Mouse (Mus musculus): ENCODE data around the gene 4930467E23Rik.
"Not testable (repeated sequence)": the region's sequence is repeated elsewhere in the genome, so short reads cannot be mapped to it uniquely, and the experiment has no call there.

GRCm38 (mm10) chr8:19778126-19778525, 48.8 kb downstream of the 4930467E23Rik start:
- not testable (repeated sequence) for TF ChIP-seq CTCF (IDR thresholded peaks at IDR 0.05; ENCODE audit: extremely low read depth, insufficient read length, insufficient replicate concordance, low read depth, low read length); POLR2A (IDR thresholded peaks at IDR 0.05; ENCODE audit: low read depth, low read length)
